Mouse (Mus musculus): ENCODE data around the gene Rrp1b. TPM values are rescaled to one million over a fixed set of nuclear protein-coding genes. Genes with fewer than 3 reads are reported as not detected.

Rrp1b gene
- 55.1 and 60.8 TPM in 2 replicates for polyA plus RNA-seq (2014; fragmentation: Nextera tagmentation; extraction: Ambion mirVana)

GRCm38 (mm10) chr17:32035609-32036508 is at the start of gene Rrp1b, which contains the start of gene Hsf2bp:
Gene Rrp1b, plus strand, starts transcription at chr17:32036100.
Gene Hsf2bp, minus strand, starts transcription at chr17:32036349.
- Histone ChIP-seq H3K27me3 (ENCODE audit: control insufficient read depth, insufficient read depth, low read length) (no peaks in the 10 kb centered on the region), H3K9ac (replicated peaks; ENCODE audit: low read depth, low read length) (peak within 1 kb of the TSS; percentile 58), H3K36me3 (ENCODE audit: control insufficient read depth, insufficient read depth, low read length) (no peaks in the 10 kb centered on the region), H3K4me2 (replicated peaks; ENCODE audit: low read depth, low read length) (peak within 1 kb of the TSS; percentile 85), H3K4me1 (ENCODE audit: control insufficient read depth, insufficient read depth, low read length) (peaks cover 13% of the 10 kb centered on the region; the same call in 1 of the 2 replicates), H3K4me3 (ENCODE audit: low read depth, low read length) (peak within 1 kb of the TSS; percentile 94), H3K9me3 (ENCODE audit: control insufficient read depth, low read depth, low read length) (no peaks in the 10 kb centered on the region), H3K27ac (ENCODE audit: low read length) (peak within 1 kb of the TSS; percentile 81)
- peak; percentile 92 for ATAC-seq (ENCODE audit: insufficient number of reproducible peaks, insufficient read depth, low FRiP score, low read depth)
- WGBS, result 5% methylated on average over 52 of the region's 52 CpGs

- no peaks in the 10 kb centered on the region for H3K36me3 ChIP-seq (ENCODE audit: control insufficient read depth, insufficient read depth, low read length)
- ATAC-seq (ENCODE audit: insufficient number of reproducible peaks, insufficient read depth, low FRiP score, low read depth), result no peak
- no peak overlapping the region for H3K9ac ChIP-seq (replicated peaks; ENCODE audit: low read depth, low read length)
- H3K27ac ChIP-seq (ENCODE audit: low read length), result no peak overlapping the region
- no peaks in the 10 kb centered on the region for H3K9me3 ChIP-seq (ENCODE audit: control insufficient read depth, low read depth, low read length)
- H3K4me3 ChIP-seq (ENCODE audit: low read depth, low read length), result no peak overlapping the region
- H3K4me2 ChIP-seq (replicated peaks; ENCODE audit: low read depth, low read length), result no peak overlapping the region
- 62% methylated on average over 1 of the region's 1 CpGs for WGBS
- no peaks in the 10 kb centered on the region for H3K27me3 ChIP-seq (ENCODE audit: control insufficient read depth, insufficient read depth, low read length)
- H3K4me1 ChIP-seq (ENCODE audit: control insufficient read depth, insufficient read depth, low read length), result 0 out of 2 replicates have a peak, but pooled peaks cover 5% of the 10 kb centered on the region
These were observed 49.0 kb upstream of the Rrp1b start for GRCm38 (mm10) chr17:31986915-31987314.

- no peaks in the 10 kb centered on the region for H3K27me3 ChIP-seq (ENCODE audit: control insufficient read depth, insufficient read depth, low read length)
- no peak overlapping the region for H3K9ac ChIP-seq (replicated peaks; ENCODE audit: low read depth, low read length)
- H3K27ac ChIP-seq (ENCODE audit: low read length), result no peak overlapping the region
- H3K4me1 ChIP-seq (ENCODE audit: control insufficient read depth, insufficient read depth, low read length), result 0 out of 2 replicates have a peak, but pooled peaks cover 5% of the 10 kb centered on the region
- WGBS, result 84% methylated on average over 2 of the region's 2 CpGs
- no peak overlapping the region for H3K4me2 ChIP-seq (replicated peaks; ENCODE audit: low read depth, low read length)
- no peak for ATAC-seq (ENCODE audit: insufficient number of reproducible peaks, insufficient read depth, low FRiP score, low read depth)
- no peaks in the 10 kb centered on the region for H3K9me3 ChIP-seq (ENCODE audit: control insufficient read depth, low read depth, low read length)
- no peak overlapping the region for H3K4me3 ChIP-seq (ENCODE audit: low read depth, low read length)
- no peaks in the 10 kb centered on the region for H3K36me3 ChIP-seq (ENCODE audit: control insufficient read depth, insufficient read depth, low read length)
These were observed 46.9 kb upstream of the Rrp1b start for GRCm38 (mm10) chr17:31989035-31989434.

- Histone ChIP-seq H3K27ac (ENCODE audit: low read length) (no peak overlapping the region), H3K4me3 (ENCODE audit: low read depth, low read length) (no peak overlapping the region), H3K9ac (replicated peaks; ENCODE audit: low read depth, low read length) (no peak overlapping the region), H3K27me3 (ENCODE audit: control insufficient read depth, insufficient read depth, low read length) (no peaks in the 10 kb centered on the region), H3K9me3 (ENCODE audit: control insufficient read depth, low read depth, low read length) (no peaks in the 10 kb centered on the region), H3K4me2 (replicated peaks; ENCODE audit: low read depth, low read length) (no peak overlapping the region), H3K36me3 (ENCODE audit: control insufficient read depth, insufficient read depth, low read length) (no peaks in the 10 kb centered on the region), H3K4me1 (ENCODE audit: control insufficient read depth, insufficient read depth, low read length) (no peaks in the 10 kb centered on the region)
- ATAC-seq (ENCODE audit: insufficient number of reproducible peaks, insufficient read depth, low FRiP score, low read depth), result no peak
- WGBS, result 69% methylated on average over 2 of the region's 2 CpGs
These were observed 43.9 kb upstream of the Rrp1b start for GRCm38 (mm10) chr17:31992004-31992403.

GRCm38 (mm10) chr17:31993354-31993753 is 42.5 kb upstream of the Rrp1b start:
- WGBS, result 87% methylated on average over 1 of the region's 1 CpGs

GRCm38 (mm10) chr17:31994132-31994531 is 41.8 kb upstream of the Rrp1b start:
- Histone ChIP-seq H3K9ac (replicated peaks; ENCODE audit: low read depth, low read length) (no peak overlapping the region), H3K27me3 (ENCODE audit: control insufficient read depth, insufficient read depth, low read length) (no peaks in the 10 kb centered on the region), H3K4me3 (ENCODE audit: low read depth, low read length) (no peak overlapping the region), H3K4me2 (replicated peaks; ENCODE audit: low read depth, low read length) (no peak overlapping the region), H3K4me1 (ENCODE audit: control insufficient read depth, insufficient read depth, low read length) (no peaks in the 10 kb centered on the region), H3K9me3 (ENCODE audit: control insufficient read depth, low read depth, low read length) (no peaks in the 10 kb centered on the region), H3K27ac (ENCODE audit: low read length) (no peak overlapping the region), H3K36me3 (ENCODE audit: control insufficient read depth, insufficient read depth, low read length) (no peaks in the 10 kb centered on the region)
- no peak for ATAC-seq (ENCODE audit: insufficient number of reproducible peaks, insufficient read depth, low FRiP score, low read depth)

More at GRCm38 (mm10) chr17:31993354-31993753, 42.5 kb upstream of the Rrp1b start:
- Histone ChIP-seq H3K27me3 (ENCODE audit: control insufficient read depth, insufficient read depth, low read length) (no peaks in the 10 kb centered on the region), H3K36me3 (ENCODE audit: control insufficient read depth, insufficient read depth, low read length) (no peaks in the 10 kb centered on the region), H3K9me3 (ENCODE audit: control insufficient read depth, low read depth, low read length) (no peaks in the 10 kb centered on the region), H3K4me3 (ENCODE audit: low read depth, low read length) (no peak overlapping the region), H3K9ac (replicated peaks; ENCODE audit: low read depth, low read length) (no peak overlapping the region), H3K4me2 (replicated peaks; ENCODE audit: low read depth, low read length) (no peak overlapping the region), H3K27ac (ENCODE audit: low read length) (no peak overlapping the region), H3K4me1 (ENCODE audit: control insufficient read depth, insufficient read depth, low read length) (no peaks in the 10 kb centered on the region)
- no peak for ATAC-seq (ENCODE audit: insufficient number of reproducible peaks, insufficient read depth, low FRiP score, low read depth)

- no peak overlapping the region for H3K27ac ChIP-seq (ENCODE audit: low read length)
- no peaks in the 10 kb centered on the region for H3K36me3 ChIP-seq (ENCODE audit: control insufficient read depth, insufficient read depth, low read length)
- 63% methylated on average over 2 of the region's 2 CpGs for WGBS
These were observed 40.1 kb upstream of the Rrp1b start for GRCm38 (mm10) chr17:31995784-31996183.

GRCm38 (mm10) chr17:31996331-31996730 is 39.6 kb upstream of the Rrp1b start:
- 67% methylated on average over 4 of the region's 4 CpGs for WGBS

More at GRCm38 (mm10) chr17:31995784-31996183, 40.1 kb upstream of the Rrp1b start:
- no peak for ATAC-seq (ENCODE audit: insufficient number of reproducible peaks, insufficient read depth, low FRiP score, low read depth)
- no peaks in the 10 kb centered on the region for H3K4me1 ChIP-seq (ENCODE audit: control insufficient read depth, insufficient read depth, low read length)
- H3K4me2 ChIP-seq (replicated peaks; ENCODE audit: low read depth, low read length), result no peak overlapping the region
- no peak overlapping the region for H3K4me3 ChIP-seq (ENCODE audit: low read depth, low read length)
- no peaks in the 10 kb centered on the region for H3K27me3 ChIP-seq (ENCODE audit: control insufficient read depth, insufficient read depth, low read length)
- no peak overlapping the region for H3K9ac ChIP-seq (replicated peaks; ENCODE audit: low read depth, low read length)
- H3K9me3 ChIP-seq (ENCODE audit: control insufficient read depth, low read depth, low read length), result no peaks in the 10 kb centered on the region

More at GRCm38 (mm10) chr17:31996331-31996730, 39.6 kb upstream of the Rrp1b start:
- no peaks in the 10 kb centered on the region for H3K9me3 ChIP-seq (ENCODE audit: control insufficient read depth, low read depth, low read length)
- ATAC-seq (ENCODE audit: insufficient number of reproducible peaks, insufficient read depth, low FRiP score, low read depth), result no peak
- H3K36me3 ChIP-seq (ENCODE audit: control insufficient read depth, insufficient read depth, low read length), result no peaks in the 10 kb centered on the region
- no peak overlapping the region for H3K4me3 ChIP-seq (ENCODE audit: low read depth, low read length)
- no peak overlapping the region for H3K27ac ChIP-seq (ENCODE audit: low read length)
- no peaks in the 10 kb centered on the region for H3K4me1 ChIP-seq (ENCODE audit: control insufficient read depth, insufficient read depth, low read length)
- no peak overlapping the region for H3K9ac ChIP-seq (replicated peaks; ENCODE audit: low read depth, low read length)
- no peaks in the 10 kb centered on the region for H3K27me3 ChIP-seq (ENCODE audit: control insufficient read depth, insufficient read depth, low read length)
- no peak overlapping the region for H3K4me2 ChIP-seq (replicated peaks; ENCODE audit: low read depth, low read length)

All from stomach, embryonic 14.5 days (tissue).